Mouse (Mus musculus) kidney, adult 18-20 months (tissue): ENCODE results near the gene Mtrf1.
"Not testable (repeated sequence)": the region's sequence is repeated elsewhere in the genome, so short reads cannot be mapped to it uniquely, and the experiment has no call there.

Source experiments
- DNase-seq: peaks from one replicate; pipeline ENCODE4 v3.0.0; 2021

Gene Mtrf1

GRCm38 (mm10) chr14:79397321-79398122 lies at the start of gene Mtrf1:
Gene Mtrf1 (plus strand): TSS chr14:79397772.
- DNase-seq = peak; percentile 75

DNA sequence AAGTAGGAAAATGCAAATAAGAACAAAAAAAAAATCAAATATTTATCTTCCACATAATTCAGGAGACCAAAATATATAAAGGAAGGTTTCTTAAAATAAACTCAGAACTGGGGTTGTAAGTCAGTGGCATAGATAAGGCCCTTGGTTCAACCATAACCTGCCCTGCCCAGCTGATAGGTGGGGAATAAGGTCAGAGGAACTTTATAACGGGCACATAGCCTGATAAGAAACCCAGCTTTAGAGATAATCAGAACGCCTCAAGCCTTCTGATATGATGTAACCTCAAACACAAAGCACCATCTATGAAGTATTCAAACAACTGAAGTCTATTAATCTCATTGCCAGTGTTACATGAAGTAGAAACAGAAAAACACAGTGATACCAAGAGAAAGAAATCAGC lies 39.5 kb upstream of the Mtrf1 start:
- no peak for DNase-seq

DNA sequence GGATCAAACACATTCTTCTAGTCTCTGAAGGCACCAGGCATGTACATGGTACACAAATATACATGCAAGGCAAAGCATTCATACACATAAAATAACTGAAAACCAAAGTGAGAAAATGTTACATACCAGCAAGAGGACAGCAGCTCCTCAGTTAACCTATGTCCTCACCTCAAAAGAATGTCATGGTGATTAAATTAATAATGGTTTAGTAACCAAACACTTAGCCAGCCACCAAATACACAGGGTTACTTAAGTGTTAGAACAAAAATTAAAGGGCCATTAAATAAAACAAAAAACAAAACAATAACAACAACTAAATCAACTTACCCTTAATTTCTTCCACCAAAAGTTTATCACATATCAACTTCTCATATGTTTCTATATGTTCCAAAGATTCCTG lies 20.5 kb upstream of the Mtrf1 start:
- DNase-seq = no peak

GRCm38 (mm10) chr14:79383120-79383519 lies 14.5 kb upstream of the Mtrf1 start:
- no peak for DNase-seq

GRCm38 (mm10) chr14:79388304-79388703 lies 9.3 kb upstream of the Mtrf1 start:
- no peak for DNase-seq

DNA sequence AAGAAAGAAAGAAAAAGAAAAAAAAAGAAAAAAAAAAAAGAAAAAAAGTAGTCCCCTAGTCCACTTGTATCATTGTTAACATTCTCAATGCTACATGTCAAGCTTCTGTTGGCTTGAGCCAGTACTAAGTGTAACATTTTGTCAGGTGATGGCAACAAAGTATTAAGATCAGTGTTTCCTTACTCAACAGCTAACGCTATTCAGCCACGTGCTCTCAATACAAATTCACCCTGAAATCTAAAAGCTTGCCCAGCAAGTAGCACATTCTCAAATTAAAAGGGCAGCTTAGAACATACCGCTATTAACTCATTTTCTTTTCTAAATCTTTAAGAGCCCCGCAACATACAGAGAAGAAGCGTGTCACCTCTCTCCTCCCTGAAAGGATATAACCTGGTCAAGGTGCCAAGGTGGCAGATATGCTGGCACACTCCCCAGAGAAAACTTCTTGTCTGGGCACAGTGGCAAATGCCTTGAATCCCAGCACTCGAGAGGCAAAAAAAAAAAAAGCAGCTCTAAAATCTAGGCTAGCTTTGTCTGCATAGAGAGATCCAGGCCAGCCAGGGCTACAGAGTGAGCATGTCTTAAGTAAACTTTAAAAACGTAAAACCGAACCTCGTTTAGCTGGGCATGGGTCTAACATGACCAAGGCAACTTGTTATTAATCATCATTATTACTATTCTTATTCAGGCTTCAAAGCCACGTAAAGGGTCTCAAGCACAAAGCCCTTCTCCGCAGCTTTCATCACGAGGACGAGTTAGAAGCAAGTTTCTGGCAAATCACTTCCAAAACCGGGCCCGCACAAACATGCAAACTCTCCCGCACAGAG lies 7.9 kb upstream of the Mtrf1 start:
- peak; percentile 38 for DNase-seq

DNA sequence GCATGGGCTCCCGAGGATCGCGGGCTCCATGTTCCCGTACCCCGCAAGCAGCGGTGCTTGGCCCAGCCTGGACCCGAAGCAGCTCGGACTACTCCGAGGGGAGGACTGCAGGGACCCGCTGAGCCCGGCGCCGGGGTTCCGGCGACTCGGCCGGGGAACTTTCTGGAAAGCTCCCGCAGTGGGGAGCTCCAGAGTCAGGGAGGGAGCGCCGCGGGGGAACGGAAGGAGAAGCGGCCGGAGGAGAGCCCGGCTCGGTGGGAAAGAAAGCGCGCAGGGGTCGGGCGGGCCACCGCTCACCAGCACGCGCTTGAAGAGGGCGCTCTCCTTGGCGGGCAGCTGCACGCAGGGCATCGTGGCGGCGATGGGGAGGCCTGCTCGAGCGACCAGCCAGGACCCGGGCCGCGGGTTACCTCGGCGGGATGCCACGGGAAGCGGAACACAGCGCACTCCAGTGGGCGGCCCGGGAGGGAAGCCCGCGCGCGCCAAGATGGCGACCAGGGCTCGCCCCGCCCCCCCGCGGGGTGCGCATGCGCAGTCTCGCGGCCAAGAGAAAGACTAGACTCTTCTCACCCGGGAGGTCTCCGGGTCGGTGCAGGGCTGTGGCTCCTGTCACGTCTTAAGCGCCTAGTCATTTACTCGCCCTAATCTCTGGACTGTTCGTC lies 7.2 kb upstream of the Mtrf1 start, which contains the start of gene Naa16:
Gene Naa16 (minus strand): TSS at position 514 of the 662 bp plus-strand sequence.
- peak; percentile 97 for DNase-seq

DNA sequence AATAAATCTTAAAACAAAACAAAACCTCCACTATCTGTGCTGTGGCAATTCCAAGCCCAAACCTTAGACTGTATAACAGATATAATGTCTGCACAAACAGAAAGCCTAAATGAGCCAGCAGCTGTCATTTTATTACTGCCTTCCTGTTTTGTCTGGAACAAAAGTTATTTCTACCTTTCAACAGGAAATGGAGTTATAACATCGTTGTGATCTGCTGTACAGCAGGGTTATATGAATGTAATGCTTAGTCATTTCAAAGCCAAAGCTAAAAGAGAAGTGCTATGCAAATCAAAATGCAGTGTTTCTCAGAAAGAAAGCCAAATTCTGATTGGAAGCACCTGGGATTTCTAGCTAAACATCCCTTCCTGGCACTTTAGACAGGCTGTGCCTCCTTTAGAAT lies 4.3 kb upstream of the Mtrf1 start:
- no peak for DNase-seq

DNA sequence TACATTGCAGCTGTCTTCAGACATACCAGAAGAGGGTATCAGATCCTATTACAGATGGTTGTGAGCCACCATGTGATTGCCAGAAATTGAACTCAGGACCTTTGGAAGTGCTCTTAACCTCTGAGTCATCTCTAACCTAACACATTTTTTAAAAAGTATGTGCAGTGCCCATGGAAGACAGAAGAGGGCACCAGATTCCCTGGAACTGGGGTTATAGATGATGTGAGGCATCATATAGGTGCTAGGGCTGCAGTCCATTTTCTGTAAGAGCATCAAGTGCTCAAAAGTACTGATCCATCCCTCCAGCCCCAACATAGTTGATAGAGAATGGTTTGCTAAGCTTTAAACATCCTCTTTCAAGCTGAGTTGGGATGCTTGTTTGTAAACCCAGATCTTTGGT lies 3.0 kb upstream of the Mtrf1 start:
- peak; percentile 13 for DNase-seq

DNA sequence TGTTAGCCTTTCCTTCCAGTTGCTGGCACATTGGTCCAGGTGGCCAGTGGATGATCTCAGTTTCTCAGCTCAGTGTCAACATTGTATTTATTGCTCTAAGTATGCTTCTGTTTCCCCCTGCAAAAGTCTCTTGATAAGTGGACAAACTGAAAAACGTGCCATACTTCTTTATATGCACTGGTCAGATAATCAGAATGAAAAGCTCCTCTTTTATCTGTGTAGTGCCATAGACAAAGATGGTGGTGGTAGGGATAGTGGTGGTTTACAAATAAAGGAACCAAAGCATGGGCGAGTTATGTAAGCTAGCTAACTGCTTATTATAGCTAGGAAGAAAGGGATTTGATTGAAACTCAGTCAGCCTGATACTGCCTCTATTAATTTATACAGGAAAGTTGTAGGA lies 10.1 kb downstream of the Mtrf1 start:
- no peak for DNase-seq

DNA sequence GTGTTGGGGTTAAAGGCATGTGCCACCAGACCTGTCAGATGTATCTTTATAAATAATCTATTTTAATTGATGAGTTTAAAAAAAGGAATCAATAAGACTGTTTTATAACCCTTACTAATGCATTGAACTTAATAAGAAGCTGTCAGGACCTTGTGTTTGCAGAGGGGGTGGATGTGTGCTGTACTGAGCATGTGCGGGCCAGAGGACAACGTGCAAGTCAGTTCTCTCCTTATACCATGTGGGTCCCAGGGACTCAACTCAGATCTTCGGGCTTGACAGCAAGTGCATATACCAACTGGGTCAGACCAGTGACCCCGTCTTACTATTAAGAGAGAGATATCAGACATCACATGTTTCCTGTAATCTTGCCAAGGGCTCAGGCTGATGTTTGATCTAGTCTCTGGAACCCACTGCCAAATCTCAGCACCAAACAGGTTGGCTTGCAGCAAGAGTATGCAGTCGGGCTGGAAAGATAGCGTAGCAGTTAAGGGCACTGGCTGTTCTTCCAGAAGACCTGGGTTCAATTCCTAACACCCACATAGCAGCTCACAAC lies 11.8 kb downstream of the Mtrf1 start:
- DNase-seq = no peak

- DNase-seq = no peak
These were observed 13.1 kb downstream of the Mtrf1 start for GRCm38 (mm10) chr14:79410662-79411061.

GRCm38 (mm10) chr14:79413121-79413520 lies 15.5 kb downstream of the Mtrf1 start:
- no peak for DNase-seq

- DNase-seq = no peak
These were observed 22.6 kb downstream of the Mtrf1 start for GRCm38 (mm10) chr14:79420083-79420685.

DNA sequence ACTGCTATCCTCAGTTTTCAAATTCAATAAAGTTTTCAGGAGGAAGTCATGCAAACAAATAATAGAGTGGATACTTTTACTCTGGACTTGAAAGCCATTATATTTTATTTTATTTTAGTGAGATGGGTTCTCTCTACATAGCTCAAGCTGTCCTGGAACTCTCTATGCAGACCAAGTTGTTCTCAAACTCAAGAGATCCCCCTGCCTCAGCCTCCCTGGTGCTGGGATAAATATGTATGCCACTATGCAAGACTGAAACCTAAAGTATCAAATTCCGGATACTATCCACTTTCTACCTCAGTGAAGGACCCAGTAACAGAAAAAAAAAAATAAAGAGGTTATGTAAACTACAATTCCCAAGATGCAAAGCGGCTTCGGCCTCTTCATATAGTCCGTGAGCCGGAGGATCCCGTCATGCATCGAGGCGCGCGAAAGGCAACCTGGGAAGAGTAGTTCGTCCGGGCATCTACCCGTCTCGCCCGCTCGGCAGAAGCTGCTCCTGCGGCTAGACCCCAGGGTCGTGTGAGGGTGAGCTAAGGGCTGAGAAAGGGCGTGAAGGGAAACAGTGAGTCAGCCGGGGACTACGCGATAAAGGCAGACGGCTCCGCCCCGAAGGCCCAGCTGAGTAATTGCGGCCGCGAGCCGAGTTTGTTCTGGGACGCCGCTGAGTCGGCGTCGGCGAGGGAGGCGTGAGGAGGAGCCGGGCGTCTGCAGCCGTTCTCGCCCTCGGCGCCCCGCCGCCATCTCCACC lies 28.6 kb downstream of the Mtrf1 start, which contains the start of gene Kbtbd7:
Gene Kbtbd7 (plus strand): TSS at position 533 of the 751 bp plus-strand sequence.
- DNase-seq = peak; percentile 93

- DNase-seq = not testable (repeated sequence)
These were observed 29.3 kb downstream of the Mtrf1 start for GRCm38 (mm10) chr14:79426730-79427365.

DNA sequence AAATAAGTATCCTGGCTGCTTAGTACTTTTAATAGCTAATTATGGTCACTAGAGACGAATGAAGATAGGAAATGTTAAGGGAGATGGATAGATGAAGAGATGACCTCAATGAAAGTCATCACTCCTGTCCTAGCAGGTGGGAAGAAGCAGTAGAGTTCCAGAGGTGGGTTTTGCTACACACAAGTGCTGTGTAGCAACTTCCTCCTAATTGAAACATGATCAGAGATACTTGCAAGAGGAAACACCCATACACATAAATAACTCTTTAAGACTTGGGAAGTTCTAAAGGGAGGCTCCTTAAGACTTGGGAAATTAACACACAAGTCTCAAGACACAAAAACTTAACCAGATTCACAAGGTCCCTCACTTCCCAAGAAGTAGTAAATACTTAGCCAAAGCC lies 36.5 kb downstream of the Mtrf1 start:
- DNase-seq = no peak

- DNase-seq = no peak
These were observed 43.1 kb downstream of the Mtrf1 start for GRCm38 (mm10) chr14:79440655-79441054.

DNA sequence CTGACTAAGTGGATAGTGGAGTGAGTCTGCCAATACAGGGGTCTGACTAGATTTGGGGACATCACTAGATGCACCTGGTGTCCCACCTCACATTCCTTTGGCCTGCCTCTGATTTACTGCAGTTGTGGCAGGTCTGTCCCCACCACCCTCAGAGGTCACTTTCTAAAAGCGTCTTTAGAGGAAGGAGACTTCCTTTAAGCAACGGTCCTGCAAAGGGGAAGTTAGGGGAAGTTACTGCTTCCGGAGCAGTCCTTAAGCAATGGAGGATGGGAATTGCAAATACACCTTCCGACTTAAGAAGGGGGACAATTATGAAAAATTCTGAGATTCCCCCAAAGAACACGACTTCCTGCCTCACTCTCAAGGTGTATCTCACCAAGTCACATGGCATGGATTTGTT lies 43.9 kb downstream of the Mtrf1 start:
- DNase-seq = no peak

DNA sequence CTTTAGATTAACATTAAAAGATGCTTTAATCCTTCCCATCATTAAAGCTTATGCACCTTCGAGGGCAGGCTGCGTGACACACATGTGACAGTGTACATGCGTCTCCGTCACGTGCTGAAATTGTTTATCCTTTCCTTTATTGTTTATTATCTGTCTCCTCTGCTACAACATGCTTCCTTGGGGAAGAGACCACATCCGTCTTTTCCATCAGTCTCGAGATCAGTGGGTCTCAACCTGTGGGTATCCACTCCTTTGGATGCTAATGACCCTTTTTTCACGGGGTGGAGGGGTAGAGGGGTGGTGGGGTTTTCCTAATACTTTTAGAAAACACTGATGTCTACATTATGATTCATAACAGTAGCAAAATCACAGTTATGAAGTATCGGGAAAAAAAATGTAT lies 47.0 kb downstream of the Mtrf1 start:
- no peak for DNase-seq

DNA sequence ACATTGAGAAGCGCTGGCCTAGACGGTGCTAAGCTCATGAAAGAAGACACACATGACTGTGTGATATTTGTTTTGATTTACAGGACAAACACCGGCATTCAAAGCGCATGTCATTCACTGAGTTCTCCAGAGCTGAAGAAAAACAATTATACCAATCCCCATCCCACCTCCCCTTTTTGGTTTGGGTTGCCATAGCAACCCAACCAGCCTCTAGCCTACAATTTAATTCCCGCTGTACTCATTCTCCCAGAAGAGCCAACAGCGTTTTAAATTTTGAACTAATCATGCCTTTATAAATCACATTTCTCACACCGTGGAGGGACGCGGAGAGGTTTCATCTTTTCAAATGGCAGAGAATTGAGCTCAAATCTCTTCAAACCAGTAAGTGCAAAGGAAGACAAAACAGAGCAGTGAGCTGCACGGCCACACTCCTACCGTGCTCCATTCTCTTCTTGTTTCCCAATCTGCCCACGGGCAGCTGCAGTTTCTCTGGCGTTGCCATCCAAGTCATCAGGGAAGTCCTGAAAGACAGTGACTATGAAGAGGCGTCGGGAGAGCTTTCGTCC lies 47.6 kb downstream of the Mtrf1 start:
- no peak for DNase-seq
